Mouse (Mus musculus): ENCODE data around the gene Flna.

GRCm38 (mm10) chrX:74176959-74177358 is 72.7 kb downstream of the Flna start, which contains the start of gene Tktl1:
- TF ChIP-seq CTCF (IDR thresholded peaks at IDR 0.05; ENCODE audit: extremely low read depth, insufficient read depth, insufficient read length, insufficient replicate concordance) (no peak), POLR2A (IDR thresholded peaks at IDR 0.05; ENCODE audit: low read depth, low read length) (no peak)

Measured in spleen, adult 2 months (tissue).